Mouse (Mus musculus) heart, adult 2 months (tissue): ENCODE results near the gene Rras.

Experiments
- CTCF ChIP-seq: fragments of 200-600 bp; IDR thresholded peaks from 2 replicates; pipeline ENCODE4 v1.8.1; 2022; ENCODE audit warnings: antibody characterized with exemption, mild to moderate bottlenecking, moderate library complexity
- EP300 ChIP-seq: fragments of 200-500 bp; IDR thresholded peaks from 2 replicates; pipeline ENCODE4 v1.6.1; 2011; ENCODE audit warnings: low read depth, low read length, control low read depth; ENCODE audit not compliant: insufficient read depth
- POLR2A ChIP-seq: fragments of 200-500 bp; IDR thresholded peaks from 2 replicates; pipeline ENCODE4 v1.6.1; 2011; ENCODE audit warnings: mild to moderate bottlenecking, low read depth, low read length, control low read depth; ENCODE audit not compliant: insufficient read depth

GRCm38 (mm10) chr7:44975117-44975419 lies 42.7 kb upstream of the Rras start:
- TF ChIP-seq CTCF (no peak), POLR2A (no peak), EP300 (no peak)
